7 mouse cellular contexts compared by ENCODE assay signal in the genomic region with DNA sequence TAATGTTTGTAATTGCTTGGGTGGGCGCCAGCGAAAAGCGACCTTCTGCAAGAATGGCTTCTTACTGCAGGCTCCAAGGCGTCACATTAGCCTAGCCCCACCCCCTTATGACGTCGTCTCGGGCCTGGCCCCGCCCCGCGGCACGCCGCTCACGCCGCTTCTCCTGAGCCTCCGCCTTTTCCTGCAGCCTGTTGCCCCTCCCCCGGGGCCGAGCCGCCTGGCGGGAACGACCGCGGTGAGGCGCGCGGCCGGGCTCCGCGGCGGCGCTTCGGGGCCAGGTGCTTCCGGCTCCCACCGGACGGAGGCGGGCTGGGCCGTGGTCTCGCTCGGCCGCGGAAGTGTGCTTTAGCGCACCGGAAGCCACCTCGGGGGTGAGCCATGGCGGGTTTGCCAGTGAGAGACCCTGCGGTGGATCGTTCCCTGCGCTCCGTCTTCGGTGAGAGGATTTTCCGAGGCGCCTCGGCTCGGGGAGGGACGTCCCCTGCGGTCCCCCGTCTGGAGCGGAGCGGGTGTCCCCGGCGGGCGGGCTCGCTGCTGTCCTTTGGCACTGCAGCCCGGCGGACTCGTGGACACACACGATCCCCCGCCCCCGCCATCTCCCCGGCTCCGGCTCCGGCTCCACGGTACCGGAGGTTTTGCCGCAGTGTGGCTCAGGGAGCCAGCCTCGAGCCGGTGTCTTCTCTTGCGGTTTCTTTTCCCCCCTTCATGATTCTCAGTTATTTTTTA. TPM values are rescaled to one million over a fixed set of nuclear protein-coding genes. Genes with fewer than 3 reads are reported as not detected.
A peak's percentile ranks its signal among the peaks of the same experiment; 100 is the strongest.
DNase-seq lines count a peak whose midpoint lies in the region; ATAC-seq lines count a peak whose summit lies in the region.

TSS of gene Cstf2 (plus strand) at position 201 of the 726 bp plus-strand sequence.

- H3K4me1 ChIP-seq in embryonic facial prominence, embryonic 10.5 days: no peaks in the 10 kb centered on the region
- H3K4me1 ChIP-seq in limb, embryonic 10.5 days: no peaks in the 10 kb centered on the region
- H3K4me1 ChIP-seq in midbrain, embryonic 13.5 days (replicated peaks): peaks cover 9% of the 10 kb centered on the region; the same call in 1 of the 2 replicates

- ATAC-seq in granulocyte monocyte progenitor cell, adult 5-6 weeks (replicated peaks; ENCODE audit: poor library complexity, severe bottlenecking): peak; percentile 97
- ATAC-seq in midbrain, embryonic 13.5 days: peak; percentile 98

- H3K27me3 ChIP-seq in embryonic facial prominence, embryonic 10.5 days (replicated peaks; ENCODE audit: low read depth, poor library complexity, severe bottlenecking): peaks cover 30% of the 10 kb centered on the region
- H3K27me3 ChIP-seq in limb, embryonic 10.5 days (ENCODE audit: low read depth, poor library complexity, severe bottlenecking): peaks cover 67% of the 10 kb centered on the region
- peaks cover 2% of the 10 kb centered on the region; the same call in 1 of the 2 replicates for H3K27me3 ChIP-seq in midbrain, embryonic 13.5 days

- peak within 1 kb of the TSS; percentile 69 for H3K4me3 ChIP-seq in embryonic facial prominence, embryonic 10.5 days
- peak within 1 kb of the TSS; percentile 68 for H3K4me3 ChIP-seq in limb, embryonic 10.5 days
- peak within 1 kb of the TSS; percentile 55 for H3K4me3 ChIP-seq in midbrain, embryonic 13.5 days (replicated peaks)

- H3K9ac ChIP-seq in midbrain, embryonic 13.5 days (replicated peaks): peak within 1 kb of the TSS; percentile 75

- peaks cover 31% of the 10 kb centered on the region for H3K36me3 ChIP-seq in embryonic facial prominence, embryonic 10.5 days (replicated peaks)
- H3K36me3 ChIP-seq in limb, embryonic 10.5 days: peaks cover 30% of the 10 kb centered on the region
- H3K36me3 ChIP-seq in midbrain, embryonic 13.5 days: peaks cover 12% of the 10 kb centered on the region; the same call in 1 of the 2 replicates

- peak; percentile 97 for DNase-seq in adrenal gland, postnatal 10 days
- peak; percentile 94 for DNase-seq in embryonic facial prominence, embryonic 10.5 days (ENCODE audit: low spot score)
- DNase-seq in kidney, adult 11 months: peak; percentile 96
- DNase-seq in limb, embryonic 10.5 days (ENCODE audit: low spot score): peak; percentile 90
- DNase-seq in spleen, adult 12 weeks (ENCODE audit: low spot score): peak; percentile 87

- WGBS in embryonic facial prominence, embryonic 10.5 days: 17% methylated on average over 77 of the region's 77 CpGs
- WGBS in limb, embryonic 10.5 days: 25% methylated on average over 66 of the region's 77 CpGs
- WGBS in midbrain, embryonic 13.5 days: 21% methylated on average over 56 of the region's 77 CpGs

- peak within 1 kb of the TSS; percentile 52 for H3K4me2 ChIP-seq in midbrain, embryonic 13.5 days (replicated peaks)

- peak within 1 kb of the TSS; percentile 92 for H3K27ac ChIP-seq in embryonic facial prominence, embryonic 10.5 days (replicated peaks)
- peak within 1 kb of the TSS; percentile 94 for H3K27ac ChIP-seq in limb, embryonic 10.5 days
- peak within 1 kb of the TSS; percentile 88 for H3K27ac ChIP-seq in midbrain, embryonic 13.5 days

- H3K9me3 ChIP-seq in embryonic facial prominence, embryonic 10.5 days: peaks cover 6% of the 10 kb centered on the region; the same call in 1 of the 2 replicates
- H3K9me3 ChIP-seq in limb, embryonic 10.5 days (replicated peaks): no peaks in the 10 kb centered on the region; the same call in 1 of the 2 replicates
- H3K9me3 ChIP-seq in midbrain, embryonic 13.5 days: no peaks in the 10 kb centered on the region

RNA-seq across cellular contexts. Expression of gene Cstf2, which starts in this region (rescaled TPM):
- total RNA-seq in adrenal gland, postnatal 10 days (2021): 10 to 100 TPM; 34.1 to 38.4 TPM
- polyA plus RNA-seq in embryonic facial prominence, embryonic 10.5 days (2016; fragmentation: Nextera tagmentation; extraction: Ambion mirVana): 68.1 and 68.3 TPM in 2 replicates
- total RNA-seq in granulocyte monocyte progenitor cell, adult 5-6 weeks (2014; fragmentation: Nextera tagmentation): 50.0 and 59.7 TPM in 2 replicates
- total RNA-seq in granulocyte monocyte progenitor cell, adult 5-6 weeks (2017): 65.1 and 96.1 TPM in 2 replicates
- 67.8 and 69.1 TPM in 2 replicates for polyA plus RNA-seq in limb, embryonic 10.5 days (2016; fragmentation: Nextera tagmentation; extraction: Ambion mirVana)
- polyA plus RNA-seq in midbrain, embryonic 13.5 days (2015; fragmentation: Nextera tagmentation; extraction: Ambion mirVana): 65.8 and 66.8 TPM in 2 replicates

Comparison
In these comparisons a context has a peak if more than half of its experiments do, and no peak if none do; other contexts are left out.
1. Peak in every context shown above with its lines: DNase-seq, ATAC-seq, H3K4me3 ChIP-seq and H3K27ac ChIP-seq.